Mouse (Mus musculus) spleen, adult 10 weeks (tissue): ENCODE measurements around the gene A230072I06Rik. TPM values are rescaled to one million over a fixed set of nuclear protein-coding genes. Genes with fewer than 3 reads are reported as not detected.

Experiments used
- polyA plus RNA-seq: library from polyadenylated mRNA; stranded (reverse); fragments of 350-450 nt; fragmentation: Illumina TruSeq; extraction: RNeasy Lipid Tissue Mini Kit (QIAGEN cat#74804); gene quantifications from one replicate; pipeline ENCODE4 v1.2.3, GENCODE M21; 2015; ENCODE audit warnings: low replicate concordance; ENCODE audit not compliant: insufficient read depth

The A230072I06Rik gene
- not detected for polyA plus RNA-seq

GRCm38 (mm10) chr8:12278663-12279312, at the start of gene A230072I06Rik:
Gene A230072I06Rik, plus strand, starts transcription at chr8:12278819.

Other genes starting within 250 kb of the A230072I06Rik start
- gene Sox1, start 116.5 kb downstream of the A230072I06Rik start, polyA plus RNA-seq, result not detected